Mouse (Mus musculus) WW6 (cell line): ENCODE measurements around the gene Asah2.
A peak's percentile ranks its signal among the peaks of the same experiment; 100 is the strongest.
"Not testable (repeated sequence)": the region's sequence is repeated elsewhere in the genome, so short reads cannot be mapped to it uniquely, and the experiment has no call there.

Experiments
- DNase-seq: peaks from one replicate; pipeline ENCODE4 v3.0.0-alpha.2; 2013; ENCODE audit warnings: low read depth, low spot score

The Asah2 gene

DNA sequence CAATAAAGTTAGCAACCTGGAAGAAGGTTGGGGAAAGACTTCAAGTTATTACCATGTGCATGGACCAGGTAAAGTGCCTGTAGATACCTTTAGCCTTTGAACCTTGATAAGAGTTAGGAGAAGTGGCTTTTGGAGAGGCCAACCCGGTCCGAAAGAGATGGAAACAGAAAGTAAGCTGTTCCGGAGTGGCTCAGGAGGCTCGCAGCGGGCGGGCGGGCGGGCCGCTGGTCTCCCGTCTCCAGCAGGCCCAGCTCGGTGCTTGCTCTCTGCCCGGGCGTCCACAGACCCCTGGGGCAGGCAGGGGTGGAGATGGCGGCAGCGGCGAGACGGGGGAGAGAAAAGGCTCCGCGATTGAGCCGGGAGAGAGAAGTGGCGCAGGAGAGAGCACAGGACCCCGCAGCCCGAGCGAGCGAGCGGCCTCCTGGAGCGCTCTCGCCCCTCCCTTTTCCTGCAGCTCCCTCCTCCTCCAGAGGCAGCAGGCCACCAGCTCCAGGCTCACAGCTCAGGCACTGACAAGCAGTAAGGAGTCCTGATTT is at the start of gene Asah2:
TSS of gene Asah2 (minus strand) at position 441 of the 536 bp plus-strand sequence.
- DNase-seq: peak; percentile 39

DNA sequence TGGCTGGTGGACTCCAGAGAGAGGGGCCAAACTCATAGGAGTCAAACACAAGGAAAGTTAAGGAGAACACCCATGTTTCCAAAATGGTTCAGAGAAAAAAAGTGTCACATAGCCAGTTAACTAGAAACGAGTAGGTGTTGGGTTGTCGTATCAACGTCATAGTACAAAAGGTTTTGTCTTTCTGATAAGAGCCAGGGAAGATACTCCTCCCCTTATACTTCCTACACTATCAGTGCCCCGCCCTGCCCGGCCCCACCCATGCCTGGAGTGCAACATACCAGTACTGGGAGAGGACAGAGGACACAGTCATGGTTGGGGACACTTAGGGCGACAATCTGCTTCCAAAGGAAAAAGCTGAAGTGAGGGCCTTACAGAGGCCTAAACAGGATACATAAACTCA is 49.0 kb upstream of the Asah2 start:
- DNase-seq: no peak

DNA sequence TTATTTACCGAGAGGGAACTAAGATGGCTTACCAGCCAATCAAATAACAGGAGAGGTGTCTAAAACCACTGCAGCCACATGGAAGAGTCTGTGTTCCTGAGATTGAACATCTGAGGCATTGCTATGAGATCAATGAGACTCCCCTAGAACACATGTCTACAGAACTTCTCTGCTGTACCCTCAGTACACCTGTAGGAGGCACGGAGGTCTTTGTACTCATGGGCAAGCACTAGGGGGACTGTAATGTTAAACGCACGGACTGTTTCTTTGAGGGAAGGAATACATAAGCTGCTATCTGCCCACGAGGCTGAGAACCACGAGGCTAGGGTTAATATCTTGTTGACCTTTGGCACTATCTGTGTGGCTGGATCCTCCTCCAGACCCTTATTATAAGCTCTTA is 44.5 kb upstream of the Asah2 start:
- no peak for DNase-seq

DNA sequence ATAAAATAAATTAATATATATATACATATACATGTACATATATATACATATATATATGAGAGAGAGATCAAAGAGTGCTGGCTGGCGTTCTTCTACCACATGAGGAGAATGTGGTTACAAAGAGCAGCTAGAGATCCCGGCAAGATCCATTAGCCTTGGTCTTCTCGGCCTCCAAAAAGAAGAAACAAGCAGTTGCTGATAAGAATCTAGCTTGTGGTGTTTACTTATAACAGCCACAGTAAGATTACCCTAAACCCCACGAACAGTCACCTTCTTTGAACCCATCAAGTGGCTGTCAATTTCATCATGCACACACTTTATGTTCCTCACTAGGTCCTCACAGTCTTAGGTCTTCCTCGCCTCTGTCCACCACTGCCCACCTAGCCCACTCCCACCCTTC is 40.7 kb upstream of the Asah2 start:
- no peak for DNase-seq

DNA sequence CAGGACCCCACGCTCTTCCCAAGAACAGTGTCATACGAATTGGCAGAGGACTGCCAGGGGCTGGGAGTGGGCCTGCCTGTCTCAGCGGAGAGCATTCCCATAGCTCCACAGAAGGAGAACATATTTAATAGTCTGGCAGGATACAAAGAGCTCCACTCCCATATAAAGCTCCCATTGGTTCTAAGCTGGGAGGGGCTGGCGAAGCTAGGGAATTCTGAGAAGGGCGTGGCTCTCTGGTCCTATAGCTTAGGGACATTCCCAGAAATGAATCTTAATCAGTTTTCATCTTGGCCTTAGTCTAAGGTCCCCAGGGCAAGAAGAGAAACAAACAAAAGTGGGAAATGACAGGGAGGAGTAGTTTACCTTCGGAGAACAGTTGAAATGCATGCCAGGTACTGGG is 34.4 kb upstream of the Asah2 start:
- no peak for DNase-seq

DNA sequence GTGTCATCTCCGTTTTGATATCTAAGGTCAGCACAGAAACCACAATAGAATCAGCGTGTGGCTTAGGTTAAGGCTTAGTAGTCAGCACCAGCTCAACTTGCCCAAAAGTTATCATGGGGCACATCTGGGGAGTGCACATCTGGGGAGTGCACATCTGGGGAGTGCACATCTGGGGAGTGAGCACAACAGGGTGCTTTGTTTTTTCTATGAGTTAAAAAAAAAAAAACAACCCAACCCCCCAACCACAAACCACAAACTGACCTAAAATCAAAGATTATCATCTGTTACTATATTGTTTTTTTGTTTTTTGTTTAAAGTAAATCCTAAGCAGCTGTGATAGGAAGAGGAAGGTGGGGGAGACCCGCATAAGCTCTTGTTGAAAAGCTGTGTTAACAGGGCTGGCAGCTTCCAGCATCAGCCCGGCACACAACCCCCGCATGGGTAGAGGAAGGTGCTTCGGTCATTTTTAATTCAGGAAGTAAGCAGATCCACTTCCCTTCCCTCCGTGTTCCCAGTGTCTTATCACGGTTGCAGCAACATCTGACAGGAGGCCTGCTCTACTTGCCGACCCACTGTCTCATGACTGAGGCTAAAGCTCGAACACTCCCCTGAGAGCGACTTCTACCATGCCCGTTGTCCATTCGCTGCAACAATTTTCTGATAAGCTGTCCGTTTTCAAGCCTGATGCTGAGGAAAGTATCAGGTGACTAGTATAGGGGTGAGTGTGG is 30.5 kb upstream of the Asah2 start:
- no peak for DNase-seq

- DNase-seq: no peak
These were observed 29.9 kb upstream of the Asah2 start for GRCm38 (mm10) chr19:32137904-32138303.

DNA sequence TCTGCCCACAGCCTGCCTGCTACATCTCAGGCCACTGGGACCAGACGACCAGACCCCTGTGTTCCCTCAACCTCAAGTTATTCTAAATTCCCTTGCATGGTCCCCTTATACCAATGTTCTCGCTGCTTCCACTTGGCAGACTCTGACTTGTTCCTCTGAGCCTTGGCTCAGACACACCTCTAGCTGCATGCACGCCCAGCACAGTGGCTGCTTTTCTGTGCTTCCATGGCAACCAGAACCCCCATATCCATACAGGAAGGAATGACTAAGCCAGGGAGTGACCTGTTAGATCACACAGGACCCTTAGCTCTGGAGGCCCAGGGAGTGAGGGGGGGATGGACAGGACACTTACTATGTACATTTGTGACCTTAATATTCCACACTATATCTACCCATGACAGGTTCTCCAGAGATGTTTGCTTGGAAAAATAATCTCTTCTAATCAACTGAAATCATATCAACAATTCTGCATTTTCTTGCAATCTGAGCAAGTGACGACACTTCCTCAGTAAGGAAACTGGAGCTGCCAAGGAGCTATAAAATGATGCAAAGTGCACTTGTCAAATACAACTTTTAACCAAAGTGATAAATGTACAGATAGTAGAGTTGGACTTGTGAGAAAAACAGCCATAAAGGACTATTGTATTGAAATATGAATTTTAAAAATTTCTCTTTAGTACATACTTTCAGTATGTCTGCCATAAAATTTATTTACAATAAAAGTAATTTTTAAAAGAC is 29.0 kb upstream of the Asah2 start:
- no peak for DNase-seq

GRCm38 (mm10) chr19:32131707-32132488 is 23.9 kb upstream of the Asah2 start:
- DNase-seq: not testable (repeated sequence)

DNA sequence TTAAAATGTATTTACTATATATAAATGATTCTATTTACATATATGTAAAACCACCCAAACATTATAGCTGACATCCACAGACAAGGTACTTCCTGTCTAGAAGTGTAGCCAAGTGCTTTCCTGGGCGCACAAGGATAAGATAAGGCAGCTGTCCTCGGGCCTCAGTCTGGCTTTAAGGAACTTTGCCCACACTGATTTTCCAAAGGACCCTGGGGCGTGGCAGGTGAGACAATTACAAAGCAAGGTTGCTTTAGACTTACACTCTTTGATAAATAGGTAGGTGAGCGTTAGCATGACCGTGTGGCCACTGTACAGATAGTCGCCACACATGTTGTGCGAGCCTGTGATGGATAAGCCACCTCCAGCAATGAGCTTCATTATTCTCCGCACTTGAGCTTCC is 21.3 kb upstream of the Asah2 start:
- no peak for DNase-seq

- DNase-seq: no peak
These were observed 19.3 kb upstream of the Asah2 start for GRCm38 (mm10) chr19:32127180-32127850.

DNA sequence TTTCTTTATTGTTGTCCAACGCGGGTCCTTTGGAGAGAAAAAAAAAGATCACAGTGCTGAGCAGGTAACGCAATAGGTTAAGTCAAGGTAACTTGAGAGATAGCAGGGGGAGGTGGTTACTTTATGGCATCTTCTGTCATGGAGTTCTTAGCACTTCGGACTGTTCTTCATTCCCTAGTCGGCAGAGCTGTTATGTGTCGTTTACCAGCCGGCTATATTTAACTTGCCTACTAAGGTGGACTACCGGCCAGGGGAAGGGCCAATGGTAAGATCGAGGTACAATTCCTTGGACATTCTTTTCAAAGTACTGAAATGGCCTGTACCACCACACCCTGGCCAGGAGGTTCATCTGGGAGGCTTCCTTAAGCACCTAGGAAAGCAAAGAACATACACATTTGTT is 16.1 kb upstream of the Asah2 start:
- no peak for DNase-seq

- no peak for DNase-seq
These were observed 15.2 kb upstream of the Asah2 start for GRCm38 (mm10) chr19:32123196-32123595.

GRCm38 (mm10) chr19:32120798-32121197 is 12.8 kb upstream of the Asah2 start:
- DNase-seq: no peak

- no peak for DNase-seq
These were observed 11.7 kb upstream of the Asah2 start for GRCm38 (mm10) chr19:32119666-32120065.

DNA sequence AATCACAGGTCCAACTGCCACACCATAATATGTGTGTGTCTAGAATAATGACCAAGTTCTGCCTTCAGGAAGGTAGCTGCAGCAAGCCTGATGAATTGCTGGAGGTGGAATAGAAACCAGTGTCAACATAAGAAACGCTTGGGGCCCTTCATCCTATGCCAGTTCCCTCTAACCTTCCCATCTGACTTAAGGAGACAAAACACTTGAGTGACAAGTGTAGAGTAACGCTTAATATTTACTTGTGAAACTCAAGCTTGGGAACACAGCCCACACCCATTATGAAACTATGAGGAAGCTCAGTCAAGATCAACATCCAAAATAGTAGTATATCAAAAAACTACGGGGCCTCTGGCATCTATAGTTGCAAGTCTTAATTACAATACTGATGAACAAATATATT is 10.5 kb upstream of the Asah2 start:
- DNase-seq: no peak

DNA sequence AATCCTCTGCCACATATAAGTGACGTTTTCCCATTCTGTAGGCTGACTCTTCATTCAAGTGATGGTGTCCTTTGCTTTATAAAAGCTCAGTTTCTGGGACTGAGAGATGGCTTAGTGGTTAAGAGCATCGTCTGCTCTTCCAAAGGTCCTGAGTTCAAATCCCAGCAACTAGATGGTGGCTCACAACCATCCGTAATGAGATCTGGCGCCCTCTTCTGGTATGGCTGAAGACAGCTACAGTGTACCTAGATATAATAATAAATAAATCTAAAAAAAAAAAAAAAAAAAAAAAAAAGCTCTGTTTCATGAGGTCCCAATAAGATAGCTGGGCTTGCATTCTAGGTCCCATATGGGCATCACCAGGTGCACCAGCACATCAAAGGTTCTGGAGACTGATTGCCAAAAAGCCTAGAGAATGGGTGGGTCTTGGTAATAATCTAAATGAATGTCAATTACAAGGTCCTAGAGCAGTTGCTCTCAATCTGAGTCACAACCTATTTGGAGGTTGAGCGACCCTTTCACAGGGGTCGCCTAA is 9.5 kb upstream of the Asah2 start:
- no peak for DNase-seq

DNA sequence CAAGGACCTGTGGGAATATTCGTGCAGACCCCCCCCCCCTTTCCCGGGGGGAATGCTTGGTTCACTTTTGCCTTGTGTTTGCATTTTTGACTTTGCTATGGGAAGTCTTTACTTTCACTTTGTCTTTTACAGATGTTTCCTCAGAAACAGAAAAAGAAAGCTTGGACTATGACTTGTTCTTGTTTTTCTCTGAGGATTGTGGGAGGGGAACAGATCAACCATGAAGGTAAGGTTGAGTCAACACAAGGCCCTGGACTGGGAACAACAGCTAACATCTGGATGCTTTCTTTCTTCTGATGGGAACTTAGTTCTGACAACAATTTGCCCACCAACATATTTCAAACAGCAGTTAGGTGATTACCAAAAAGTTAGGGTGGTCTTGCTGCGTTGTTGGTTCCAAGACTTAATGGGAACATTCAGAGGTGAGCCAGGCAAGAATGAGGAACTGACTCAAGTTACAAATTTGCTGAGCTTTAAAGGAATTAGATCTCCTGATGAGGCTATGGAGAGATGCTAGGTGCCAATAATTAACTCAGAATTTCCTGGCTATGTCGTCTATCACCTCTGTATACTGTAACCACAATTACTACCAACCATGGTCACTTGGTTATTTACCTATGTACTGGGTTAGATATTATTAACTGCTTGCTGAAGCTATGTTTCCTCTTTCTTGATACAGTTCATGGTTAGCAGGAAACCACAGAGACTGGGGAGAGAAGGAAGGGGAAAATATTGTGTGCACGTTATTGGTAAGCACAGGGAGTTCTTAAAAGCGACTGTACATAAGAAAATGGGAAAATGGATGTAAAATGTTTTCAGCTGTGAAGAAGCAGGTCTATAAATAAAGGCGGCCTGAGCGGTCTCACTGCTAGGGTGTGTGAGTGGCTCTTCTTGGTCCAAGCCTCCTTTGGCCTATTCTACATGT is 4.1 kb upstream of the Asah2 start:
- no peak for DNase-seq

- DNase-seq: no peak
These were observed 1.3 kb downstream of the Asah2 start for GRCm38 (mm10) chr19:32106750-32107149.

DNA sequence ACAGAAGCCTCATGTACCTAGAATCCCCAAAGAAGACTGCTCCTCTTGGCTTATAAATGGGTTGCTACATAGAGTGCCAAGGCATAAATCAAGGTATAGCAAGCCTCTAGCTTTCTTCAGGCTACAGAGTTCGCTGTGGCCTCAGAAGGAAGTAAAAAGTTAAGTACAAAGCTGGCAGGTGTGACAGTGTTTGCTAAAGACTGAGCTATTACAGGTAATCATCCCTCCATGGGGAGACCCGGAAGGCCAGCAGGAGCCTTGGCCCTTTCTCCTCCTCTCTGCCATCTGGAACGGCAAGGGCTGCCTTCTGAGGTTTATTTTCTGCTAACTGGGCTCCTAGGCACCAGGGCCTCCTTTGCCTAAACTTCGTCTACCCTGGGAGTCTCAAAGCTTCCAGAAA is 3.8 kb downstream of the Asah2 start:
- no peak for DNase-seq
